Mouse (Mus musculus) ES-Bruce4 (cell line): ENCODE data around the gene Nit1.

Source experiments
- CTCF ChIP-seq: IDR thresholded peaks from one replicate; pipeline ENCODE4 v1.8.1; 2011; ENCODE audit warnings: low read depth, low read length
- EP300 ChIP-seq: IDR thresholded peaks from 2 replicates; pipeline ENCODE4 v1.6.1; 2011; ENCODE audit warnings: low read depth, low read length; ENCODE audit not compliant: insufficient read depth
- POLR2A ChIP-seq: IDR thresholded peaks from one replicate; pipeline ENCODE4 v1.8.1; 2011; ENCODE audit warnings: low read length; ENCODE audit not compliant: insufficient read depth

DNA sequence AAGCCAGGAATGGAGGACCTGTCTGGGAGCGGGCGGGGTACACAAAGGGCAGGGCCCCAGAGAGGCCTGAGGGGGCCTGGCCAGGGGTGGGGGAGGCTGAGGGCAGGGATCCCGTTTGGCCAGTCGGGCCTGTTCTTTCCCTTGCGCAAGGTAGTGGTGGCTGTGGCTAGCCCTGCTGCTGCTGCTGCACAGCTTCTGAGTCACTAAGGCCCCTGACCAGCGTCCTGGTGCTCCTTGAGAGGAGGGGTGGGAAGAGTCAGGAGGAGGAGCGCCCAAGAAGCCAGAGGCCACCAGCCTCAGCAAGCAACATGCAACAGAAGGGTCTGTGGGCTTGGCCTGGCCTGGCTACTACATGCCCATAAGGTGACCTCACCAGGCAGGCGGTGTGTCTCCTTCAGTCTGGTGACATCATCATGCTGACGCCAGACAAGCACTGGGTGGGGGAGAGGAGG lies 30.2 kb upstream of the Nit1 start:
- TF ChIP-seq POLR2A (no peak), CTCF (no peak), EP300 (peak; percentile 64; the same call in 1 of the 2 replicates)
